Mouse (Mus musculus) lung, postnatal 4 days (tissue): ENCODE results near the gene Rsph3b.
"Not testable (repeated sequence)": the region's sequence is repeated elsewhere in the genome, so short reads cannot be mapped to it uniquely, and the experiment has no call there.

Source experiments
- DNase-seq, 2 experiments: peaks; one replicate each; pipeline ENCODE4 v3.0.0; 2021

Gene Rsph3b

GRCm38 (mm10) chr17:6948769-6949228, 317 bp upstream of the Rsph3b start:
- not testable (repeated sequence) for DNase-seq

GRCm38 (mm10) chr17:6947637-6947983, 872 bp downstream of the Rsph3b start:
- DNase-seq: not testable (repeated sequence)

GRCm38 (mm10) chr17:6942560-6942959, 5.9 kb downstream of the Rsph3b start:
- DNase-seq: not testable (repeated sequence)

GRCm38 (mm10) chr17:6931625-6932024, 16.9 kb downstream of the Rsph3b start:
- not testable (repeated sequence) for DNase-seq

- DNase-seq: not testable (repeated sequence)
Measured at GRCm38 (mm10) chr17:6920351-6920894, 28.1 kb downstream of the Rsph3b start.

GRCm38 (mm10) chr17:6919388-6919787, 29.1 kb downstream of the Rsph3b start:
- DNase-seq: not testable (repeated sequence)

GRCm38 (mm10) chr17:6915282-6915681, 33.2 kb downstream of the Rsph3b start:
- DNase-seq: not testable (repeated sequence)

GRCm38 (mm10) chr17:6914066-6914465, 34.4 kb downstream of the Rsph3b start:
- DNase-seq: not testable (repeated sequence)

GRCm38 (mm10) chr17:6900361-6900760, 48.1 kb downstream of the Rsph3b start:
- DNase-seq: not testable (repeated sequence)

GRCm38 (mm10) chr17:6897996-6898562, 50.4 kb downstream of the Rsph3b start:
- not testable (repeated sequence) for DNase-seq

- DNase-seq: no peak
Measured at GRCm38 (mm10) chr17:6896756-6897155, 51.7 kb downstream of the Rsph3b start.

- no peak for DNase-seq
Measured at GRCm38 (mm10) chr17:6893332-6893731, 55.1 kb downstream of the Rsph3b start.

- DNase-seq: no peak
Measured at GRCm38 (mm10) chr17:6891966-6892934, 56.2 kb downstream of the Rsph3b start.

- no peak for DNase-seq
Measured at GRCm38 (mm10) chr17:6886445-6886844, 62.0 kb downstream of the Rsph3b start.

GRCm38 (mm10) chr17:6884531-6884930, 64.0 kb downstream of the Rsph3b start:
- no peak for DNase-seq

GRCm38 (mm10) chr17:6881306-6881705, 67.2 kb downstream of the Rsph3b start:
- no peak for DNase-seq

- DNase-seq: no peak
Measured at GRCm38 (mm10) chr17:6871421-6871820, 77.1 kb downstream of the Rsph3b start.

- peak; percentile 32 to 59 for DNase-seq
Measured at GRCm38 (mm10) chr17:6868810-6869209, 79.7 kb downstream of the Rsph3b start.

GRCm38 (mm10) chr17:6867740-6868139, 80.7 kb downstream of the Rsph3b start:
- peak; percentile 21 to 54 for DNase-seq

- DNase-seq: peak in 1 of 2 experiments; percentile 3
Measured at GRCm38 (mm10) chr17:6866576-6866975, 81.9 kb downstream of the Rsph3b start.

- no peak for DNase-seq
Measured at GRCm38 (mm10) chr17:6865580-6865979, 82.9 kb downstream of the Rsph3b start.

- no peak for DNase-seq
Measured at GRCm38 (mm10) chr17:6864869-6865268, 83.6 kb downstream of the Rsph3b start.

GRCm38 (mm10) chr17:6863521-6863920, 85.0 kb downstream of the Rsph3b start:
- DNase-seq: peak in 1 of 2 experiments; percentile 56
